Mouse (Mus musculus): ENCODE data around the gene Nek10.
A peak's percentile ranks its signal among the peaks of the same experiment; 100 is the strongest.
"Not testable (repeated sequence)": the region's sequence is repeated elsewhere in the genome, so short reads cannot be mapped to it uniquely, and the experiment has no call there.

Gene Nek10

GRCm38 (mm10) chr14:14870463-14870862, 67.2 kb downstream of the Nek10 start:
- DNase-seq (ENCODE audit: low spot score) = no peak

- no peak for DNase-seq (ENCODE audit: low spot score)
These were observed 67.9 kb downstream of the Nek10 start for GRCm38 (mm10) chr14:14871121-14871520.

- no peak for DNase-seq (ENCODE audit: low spot score)
These were observed 68.5 kb downstream of the Nek10 start for GRCm38 (mm10) chr14:14871700-14872099.

GRCm38 (mm10) chr14:14893932-14894652, 90.9 kb downstream of the Nek10 start:
- DNase-seq (ENCODE audit: low spot score) = no peak

GRCm38 (mm10) chr14:14894776-14895175, 91.6 kb downstream of the Nek10 start:
- no peak for DNase-seq (ENCODE audit: low spot score)

- DNase-seq (ENCODE audit: low spot score) = no peak
These were observed 92.1 kb downstream of the Nek10 start for GRCm38 (mm10) chr14:14895363-14895762.

GRCm38 (mm10) chr14:14896399-14897136, 93.4 kb downstream of the Nek10 start:
- DNase-seq (ENCODE audit: low spot score) = no peak

- DNase-seq (ENCODE audit: low spot score) = peak; percentile 41
These were observed 101.7 kb downstream of the Nek10 start for GRCm38 (mm10) chr14:14904750-14905529.

GRCm38 (mm10) chr14:14905530-14905852, 102.3 kb downstream of the Nek10 start:
- no peak for DNase-seq (ENCODE audit: low spot score)

GRCm38 (mm10) chr14:14925615-14926014, 122.4 kb downstream of the Nek10 start:
- DNase-seq (ENCODE audit: low spot score) = no peak

GRCm38 (mm10) chr14:14927559-14927958, 124.3 kb downstream of the Nek10 start:
- DNase-seq (ENCODE audit: low spot score) = no peak

GRCm38 (mm10) chr14:14934977-14935376, 131.8 kb downstream of the Nek10 start:
- DNase-seq (ENCODE audit: low spot score) = no peak

- DNase-seq (ENCODE audit: low spot score) = no peak
These were observed 142.7 kb downstream of the Nek10 start for GRCm38 (mm10) chr14:14945930-14946329.

- DNase-seq (ENCODE audit: low spot score) = no peak
These were observed 145.8 kb downstream of the Nek10 start for GRCm38 (mm10) chr14:14949023-14949422.

- no peak for DNase-seq (ENCODE audit: low spot score)
These were observed 148.6 kb downstream of the Nek10 start for GRCm38 (mm10) chr14:14951808-14952207.

GRCm38 (mm10) chr14:14959780-14960440, 156.7 kb downstream of the Nek10 start:
- peak; percentile 14 for DNase-seq (ENCODE audit: low spot score)

GRCm38 (mm10) chr14:14960441-14960988, 157.3 kb downstream of the Nek10 start:
- no peak for DNase-seq (ENCODE audit: low spot score)

- no peak for DNase-seq (ENCODE audit: low spot score)
These were observed 167.4 kb downstream of the Nek10 start for GRCm38 (mm10) chr14:14970633-14971032.

- no peak for DNase-seq (ENCODE audit: low spot score)
These were observed 167.8 kb downstream of the Nek10 start for GRCm38 (mm10) chr14:14971056-14971455.

GRCm38 (mm10) chr14:14974156-14974555, 170.9 kb downstream of the Nek10 start:
- no peak for DNase-seq (ENCODE audit: low spot score)

GRCm38 (mm10) chr14:14984106-14984505, 180.9 kb downstream of the Nek10 start:
- not testable (repeated sequence) for DNase-seq (ENCODE audit: low spot score)

Data from left cerebral cortex, adult 11 months (tissue).